Mouse (Mus musculus): Measurements from ENCODE around the gene Ptp4a2. TPM values are rescaled to one million over a fixed set of nuclear protein-coding genes. Genes with fewer than 3 reads are reported as not detected.
"Not testable (repeated sequence)": the region's sequence is repeated elsewhere in the genome, so short reads cannot be mapped to it uniquely, and the experiment has no call there.

The Ptp4a2 gene
- polyA plus RNA-seq, 1 experiment from 2014 or later, result 383 TPM

- Histone ChIP-seq H3K4me2 (ENCODE audit: low read length) (no peak overlapping the region), H3K9me3 (replicated peaks; ENCODE audit: low read length) (no peaks in the 10 kb centered on the region), H3K9ac (ENCODE audit: low read depth, low read length) (no peak overlapping the region), H3K27me3 (ENCODE audit: insufficient read depth, low read length) (no peaks in the 10 kb centered on the region), H3K4me3 (replicated peaks; ENCODE audit: low read depth, low read length) (no peak overlapping the region), H3K36me3 (ENCODE audit: insufficient read depth, low read length) (no peaks in the 10 kb centered on the region), H3K4me1 (replicated peaks; ENCODE audit: insufficient read depth, low read length) (no peaks in the 10 kb centered on the region), H3K27ac (no peak overlapping the region)
- TF ChIP-seq CTCF (IDR thresholded peaks at IDR 0.05; ENCODE audit: low read depth), result no peak
- ATAC-seq (replicated peaks; ENCODE audit: low FRiP score, low read depth), result no peak
- 94% methylated on average over 3 of the region's 3 CpGs for WGBS
- no peak for DNase-seq (ENCODE audit: low spot score)
Observed at GRCm38 (mm10) chr4:129894861-129895260, 83.8 kb downstream of the Ptp4a2 start.

DNA sequence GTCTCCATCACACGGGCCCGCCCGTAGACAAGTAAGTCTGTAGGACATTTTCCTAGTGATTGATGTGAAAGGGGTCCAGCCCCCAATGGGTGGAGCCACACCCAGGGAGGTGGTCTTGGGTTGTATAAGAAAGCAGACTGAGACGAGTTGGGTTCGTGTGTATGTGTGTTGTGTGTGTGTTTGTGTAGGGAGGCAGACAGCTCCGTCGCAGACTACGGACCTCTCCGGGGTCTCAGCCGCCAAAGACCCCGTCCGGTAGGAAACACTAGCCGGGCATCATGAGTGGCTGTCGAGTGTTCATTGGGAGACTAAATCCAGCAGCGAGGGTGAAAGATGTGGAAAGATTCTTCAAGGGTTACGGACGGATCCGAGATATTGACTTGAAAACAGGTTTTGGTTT lies 87.8 kb downstream of the Ptp4a2 start:
- not testable (repeated sequence) for H3K9ac ChIP-seq (ENCODE audit: low read depth, low read length); H3K4me3 ChIP-seq (replicated peaks; ENCODE audit: low read depth, low read length); H3K9me3 ChIP-seq (replicated peaks; ENCODE audit: low read length); ATAC-seq (replicated peaks; ENCODE audit: low FRiP score, low read depth); H3K4me1 ChIP-seq (replicated peaks; ENCODE audit: insufficient read depth, low read length); H3K27me3 ChIP-seq (ENCODE audit: insufficient read depth, low read length); H3K36me3 ChIP-seq (ENCODE audit: insufficient read depth, low read length); H3K27ac ChIP-seq; H3K4me2 ChIP-seq (ENCODE audit: low read length); DNase-seq (ENCODE audit: low spot score)
- WGBS, result 98% methylated on average over 18 of the region's 18 CpGs

Small RNAs within 50 kb of the gene (microRNA-seq; reads per million reads assigned to microRNA genes)
- gene Gm28017, result not detected

Other genes starting within 250 kb of the Ptp4a2 start
- gene Lck, start 237.6 kb upstream of the Ptp4a2 start, polyA plus RNA-seq (2015; fragmentation: Nextera tagmentation; extraction: Ambion mirVana), result 8.8 and 9.1 TPM in 2 replicates
- gene Fam167b, start 232.7 kb upstream of the Ptp4a2 start, polyA plus RNA-seq (2015; fragmentation: Nextera tagmentation; extraction: Ambion mirVana), result 39.9 and 40.3 TPM in 2 replicates
- 284 and 298 TPM in 2 replicates for gene Eif3i, start 210.6 kb upstream of the Ptp4a2 start, polyA plus RNA-seq (2015; fragmentation: Nextera tagmentation; extraction: Ambion mirVana)
- 188 and 197 TPM in 2 replicates for gene Tmem234, start 210.6 kb upstream of the Ptp4a2 start, polyA plus RNA-seq (2015; fragmentation: Nextera tagmentation; extraction: Ambion mirVana)
- 1.9 and 2.3 TPM in 2 replicates for gene Dcdc2b, start 197.0 kb upstream of the Ptp4a2 start, polyA plus RNA-seq (2015; fragmentation: Nextera tagmentation; extraction: Ambion mirVana)
- 30.2 and 31.6 TPM in 2 replicates for gene Iqcc, start 192.1 kb upstream of the Ptp4a2 start, polyA plus RNA-seq (2015; fragmentation: Nextera tagmentation; extraction: Ambion mirVana)
- 64.8 and 69.5 TPM in 2 replicates for gene Ccdc28b, start 187.3 kb upstream of the Ptp4a2 start, polyA plus RNA-seq (2015; fragmentation: Nextera tagmentation; extraction: Ambion mirVana)
- gene Txlna, start 170.2 kb upstream of the Ptp4a2 start, polyA plus RNA-seq (2015; fragmentation: Nextera tagmentation; extraction: Ambion mirVana), result 42.9 and 50.3 TPM in 2 replicates
- 11.7 and 12.7 TPM in 2 replicates for gene Kpna6, start 138.5 kb upstream of the Ptp4a2 start, polyA plus RNA-seq (2015; fragmentation: Nextera tagmentation; extraction: Ambion mirVana)
- 12.4 and 12.9 TPM in 2 replicates for gene Tmem39b, start 114.4 kb upstream of the Ptp4a2 start, polyA plus RNA-seq (2015; fragmentation: Nextera tagmentation; extraction: Ambion mirVana)
- 86.4 and 90.6 TPM in 2 replicates for gene Khdrbs1, start 68.9 kb upstream of the Ptp4a2 start, polyA plus RNA-seq (2015; fragmentation: Nextera tagmentation; extraction: Ambion mirVana)
- not detected in 2 replicates for gene Spocd1, start 118.0 kb downstream of the Ptp4a2 start, polyA plus RNA-seq (2015; fragmentation: Nextera tagmentation; extraction: Ambion mirVana)
- 0.78 and 1.8 TPM in 2 replicates for gene Adgrb2, start 173.7 kb downstream of the Ptp4a2 start, polyA plus RNA-seq (2015; fragmentation: Nextera tagmentation; extraction: Ambion mirVana)
- 38.6 TPM in 2 replicates for gene Col16a1, start 236.6 kb downstream of the Ptp4a2 start, polyA plus RNA-seq (2015; fragmentation: Nextera tagmentation; extraction: Ambion mirVana)

Measured in kidney, postnatal 0 days (tissue).